Mouse (Mus musculus) layer of hippocampus, adult 18-20 months (tissue): ENCODE data around the gene Duoxa1. TPM values are rescaled to one million over a fixed set of nuclear protein-coding genes. Genes with fewer than 3 reads are reported as not detected.
A peak's percentile ranks its signal among the peaks of the same experiment; 100 is the strongest.
"Not testable (repeated sequence)": the region's sequence is repeated elsewhere in the genome, so short reads cannot be mapped to it uniquely, and the experiment has no call there.

Experiments
- DNase-seq, 2 experiments: peaks; one replicate each; pipeline ENCODE4 v3.0.0; 2022; ENCODE audit warnings: low spot score in 2 of 2
- long read RNA-seq: library from polyadenylated mRNA; stranded (forward); transcript quantifications from one replicate; pipeline ENCODE4 v2.0.0, GENCODE M21; 2021
- total RNA-seq, 2 experiments: library from RNA; stranded (reverse); gene quantifications; 2 replicates each; pipeline ENCODE4 v1.2.3; 2021

Gene Duoxa1
- under 1 TPM in 1 of 2 experiments, not detected in 1; 0.33 TPM for total RNA-seq
- long read RNA-seq = 0 reads

DNA sequence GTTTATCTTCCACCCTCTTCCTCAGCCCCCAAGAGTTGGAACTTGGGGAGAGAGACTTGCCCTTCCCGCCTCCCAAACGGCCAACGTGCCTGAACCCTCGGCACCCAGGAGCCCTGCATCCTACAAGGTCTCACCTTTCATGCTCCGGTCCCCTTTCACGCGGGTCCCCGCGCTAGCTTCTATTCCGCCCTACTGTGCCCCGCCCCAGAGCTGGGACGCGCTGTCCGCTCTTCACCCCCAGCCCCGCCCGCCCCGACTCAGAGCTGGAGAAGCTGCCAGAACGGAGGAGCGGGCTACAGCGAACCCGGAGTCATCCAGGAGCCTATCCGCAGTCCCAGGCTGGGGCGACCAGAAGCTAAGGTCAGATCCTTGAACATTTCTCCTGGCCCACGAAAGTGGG lies at the start of gene Duoxa1:
Gene Duoxa1 (minus strand): TSS at position 195 of the 400 bp plus-strand sequence.
- no peak for DNase-seq

DNA sequence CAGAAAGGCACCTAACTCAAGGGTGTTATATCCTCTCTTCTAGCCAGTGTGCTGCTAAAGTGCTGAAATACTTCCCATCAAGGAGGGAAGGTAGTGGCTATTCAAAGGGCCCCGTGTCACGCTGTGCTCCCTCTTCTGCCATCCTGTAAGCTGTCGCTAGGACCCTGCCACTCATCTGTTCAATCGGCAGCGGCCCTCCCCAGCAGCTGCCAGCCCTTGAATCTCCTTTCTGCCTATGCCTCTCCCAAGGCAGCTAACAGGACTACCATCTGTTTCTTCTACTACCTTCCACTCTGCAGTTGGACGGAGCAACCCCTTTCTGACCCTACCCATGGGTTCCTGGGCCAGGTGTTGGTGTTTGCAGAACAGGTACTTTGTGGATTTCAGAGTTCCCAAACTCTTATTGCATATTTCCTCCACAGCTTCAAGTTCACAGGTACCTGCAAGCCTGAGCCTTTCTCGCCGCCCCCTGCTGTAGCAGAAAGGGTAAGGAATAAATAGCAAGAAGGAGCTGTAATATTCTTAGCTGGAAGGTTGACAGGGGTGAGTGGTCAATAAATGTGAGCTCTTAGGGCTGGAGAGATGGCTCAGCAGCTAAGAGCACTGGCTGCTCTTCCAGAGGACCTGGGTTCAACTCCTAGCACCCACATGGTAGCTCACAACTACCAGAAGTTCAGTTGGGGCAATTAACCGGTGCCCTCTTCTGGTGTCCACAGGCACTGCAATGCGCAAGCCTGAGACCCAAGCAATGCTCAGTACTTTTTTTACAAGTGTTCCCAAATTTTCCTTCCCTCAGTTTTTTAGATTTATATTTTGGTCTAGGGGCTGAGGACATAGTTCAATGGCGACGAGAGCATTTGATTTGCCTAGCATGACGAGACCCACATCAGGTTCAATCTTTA lies 49.3 kb upstream of the Duoxa1 start:
- no peak for DNase-seq

DNA sequence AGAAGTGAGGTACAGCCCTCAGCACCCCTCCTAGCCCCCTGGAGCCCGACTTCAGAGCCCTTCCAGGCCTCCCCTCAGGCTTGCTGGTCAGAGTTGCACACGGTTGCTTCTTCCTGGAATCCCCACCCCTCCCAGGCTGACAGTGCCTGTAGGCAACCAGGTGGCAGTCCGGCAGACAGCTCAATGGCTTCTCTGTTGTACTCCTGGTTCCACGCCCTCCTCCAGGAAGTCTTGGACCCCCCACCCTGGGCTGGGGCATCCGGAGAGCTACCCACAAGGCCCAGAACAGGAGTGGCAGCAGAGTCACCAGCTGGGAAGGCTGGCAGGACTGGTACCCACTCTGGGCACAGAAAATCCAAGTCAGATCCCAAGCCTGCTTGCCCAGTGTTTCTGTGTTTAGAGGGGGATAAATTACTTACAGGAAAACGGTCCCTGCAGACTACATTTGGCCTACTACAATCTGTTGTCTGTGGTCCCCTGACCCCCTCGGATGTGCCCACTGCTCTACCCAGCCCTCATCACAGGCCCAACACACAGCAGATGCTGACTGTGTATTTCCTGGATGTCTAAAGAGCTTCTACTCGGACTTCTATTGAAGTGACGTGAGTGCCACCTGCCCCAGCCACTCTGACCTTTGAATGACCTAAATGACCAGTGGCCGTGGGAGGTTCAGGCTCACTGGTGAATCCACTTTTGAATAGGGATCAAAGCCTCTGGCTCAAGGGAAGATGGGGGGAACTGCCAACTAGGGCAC lies 48.5 kb upstream of the Duoxa1 start:
- no peak for DNase-seq

DNA sequence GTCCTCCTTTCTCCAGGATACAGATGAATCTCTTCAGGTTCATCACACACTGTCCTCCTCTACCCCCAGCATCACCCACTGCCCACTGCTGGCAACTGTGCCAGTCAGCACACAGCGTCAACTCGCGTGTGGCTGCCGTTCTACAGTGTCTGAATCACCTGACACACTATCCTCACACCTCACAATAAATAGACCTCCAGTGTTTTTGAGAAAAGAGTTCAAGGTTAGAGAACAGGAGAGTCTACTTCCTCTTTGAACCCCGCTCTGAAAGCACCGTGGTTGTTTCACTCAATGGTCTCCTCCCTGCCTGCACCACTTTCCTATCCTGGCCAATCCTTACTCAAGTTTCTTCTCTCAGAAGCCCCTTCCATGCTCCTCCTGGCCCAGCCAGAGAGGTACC lies 47.7 kb upstream of the Duoxa1 start:
- no peak for DNase-seq

DNA sequence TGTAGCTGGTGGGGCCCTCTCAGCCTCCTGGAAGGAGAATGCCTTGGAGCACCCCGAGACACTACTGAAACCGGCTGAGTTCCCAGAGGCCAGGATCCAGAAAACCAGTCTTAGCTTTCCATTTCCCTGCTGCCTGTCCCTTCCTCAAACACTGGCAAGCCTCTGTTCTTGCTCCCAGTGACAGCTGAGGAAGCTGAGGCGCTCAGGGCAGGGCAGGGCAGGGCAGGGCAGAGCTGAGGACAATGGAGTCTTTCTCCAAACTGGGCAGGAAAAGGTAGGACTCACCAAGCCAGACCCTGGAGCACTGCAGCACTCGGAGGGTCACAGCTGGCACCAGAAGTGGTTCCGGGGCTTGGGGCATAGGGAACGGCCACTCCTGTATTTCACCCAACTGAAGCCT lies 46.8 kb upstream of the Duoxa1 start:
- DNase-seq = no peak

DNA sequence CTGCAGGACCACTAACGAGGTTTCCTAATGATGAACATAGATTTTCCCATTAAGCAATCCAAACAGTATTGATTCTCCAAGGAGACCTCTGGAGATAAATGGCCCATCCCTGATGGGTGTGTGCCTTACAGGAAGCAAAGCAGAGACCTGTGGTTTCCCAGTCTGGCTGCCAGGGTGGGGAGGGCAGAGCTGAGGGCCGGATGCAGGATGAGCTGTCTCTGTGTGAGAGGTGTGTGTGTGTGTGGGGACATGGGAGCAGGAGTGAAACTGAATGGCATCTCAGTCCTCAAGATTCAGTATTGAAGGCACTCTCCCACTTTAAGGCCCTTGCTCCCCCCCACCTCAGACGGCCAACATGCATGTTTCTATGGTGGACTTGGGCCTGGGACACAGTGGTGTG lies 42.7 kb upstream of the Duoxa1 start:
- no peak for DNase-seq

DNA sequence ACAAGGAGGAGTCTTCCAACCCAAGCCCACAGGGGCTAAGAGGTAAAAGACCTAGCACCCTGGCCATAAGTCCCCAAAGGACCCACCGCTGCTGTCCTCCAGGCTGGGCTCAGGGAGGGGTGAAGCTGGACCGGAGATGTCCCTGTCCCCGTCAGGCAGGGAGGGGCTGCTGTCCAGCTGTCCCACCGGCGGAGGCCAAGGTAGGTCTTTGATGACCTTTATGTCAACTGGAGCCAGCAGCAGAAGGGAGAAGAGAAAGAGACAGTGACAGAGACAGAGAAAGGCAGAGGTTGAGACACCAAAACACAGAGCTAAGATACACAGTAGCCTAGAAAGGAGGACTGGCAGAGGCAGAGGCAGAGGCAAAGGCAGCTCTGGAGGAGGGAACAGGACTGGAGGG lies 41.9 kb upstream of the Duoxa1 start:
- no peak for DNase-seq

DNA sequence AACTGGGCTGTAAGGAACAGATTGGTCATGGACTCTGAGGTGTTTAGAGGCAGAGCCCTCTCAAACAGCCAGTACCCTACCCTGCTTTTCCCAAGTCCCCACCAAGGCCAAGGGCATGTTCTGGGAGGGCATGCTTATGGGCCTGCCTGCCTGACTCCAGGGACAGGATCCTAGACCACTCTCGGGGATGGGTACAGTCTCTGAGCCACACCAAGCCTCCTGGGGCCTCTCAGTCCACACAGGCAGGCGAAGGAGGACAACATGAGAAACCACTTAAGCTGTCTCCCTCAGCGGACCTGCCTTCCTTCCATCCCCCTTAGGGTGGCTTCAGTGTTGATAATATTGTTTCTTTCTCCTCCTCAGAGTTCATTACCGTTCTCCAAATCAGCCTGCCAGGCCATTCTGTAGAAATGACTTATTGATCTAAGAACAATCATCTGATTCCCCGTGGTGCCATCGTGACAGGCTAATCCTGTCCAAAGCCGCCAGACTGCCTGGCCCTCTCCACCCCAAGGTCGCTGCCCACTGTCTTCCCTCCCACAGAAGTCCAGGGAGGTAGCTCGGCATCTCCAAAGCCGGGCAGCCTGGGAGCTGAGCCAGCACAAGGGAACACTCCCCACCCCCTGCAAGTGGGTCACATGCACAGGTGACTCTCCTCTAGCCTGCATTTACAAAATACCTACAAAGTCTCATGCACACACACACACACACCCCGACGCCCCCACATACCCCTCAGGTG lies 40.8 kb upstream of the Duoxa1 start:
- no peak for DNase-seq

DNA sequence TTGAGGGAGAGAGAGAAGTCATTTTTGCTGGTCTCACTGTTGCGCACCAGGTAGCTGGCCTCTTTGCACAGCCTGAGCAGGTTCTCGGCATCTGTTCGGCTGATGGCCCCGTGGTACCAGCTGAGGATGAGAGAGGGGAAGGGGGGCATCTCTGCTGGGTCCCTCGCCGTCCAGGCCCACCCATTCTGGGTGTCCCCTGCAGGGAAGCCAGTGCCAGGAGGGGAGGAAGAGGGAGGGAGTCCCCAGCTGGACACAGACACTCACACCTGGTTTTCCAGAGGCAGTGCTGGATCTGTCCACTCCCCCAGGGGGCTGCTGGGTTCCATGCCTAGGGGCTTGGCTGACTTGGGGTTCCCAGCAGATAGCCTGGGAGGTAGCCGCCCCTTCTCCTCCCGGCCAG lies 40.2 kb upstream of the Duoxa1 start:
- DNase-seq = no peak

DNA sequence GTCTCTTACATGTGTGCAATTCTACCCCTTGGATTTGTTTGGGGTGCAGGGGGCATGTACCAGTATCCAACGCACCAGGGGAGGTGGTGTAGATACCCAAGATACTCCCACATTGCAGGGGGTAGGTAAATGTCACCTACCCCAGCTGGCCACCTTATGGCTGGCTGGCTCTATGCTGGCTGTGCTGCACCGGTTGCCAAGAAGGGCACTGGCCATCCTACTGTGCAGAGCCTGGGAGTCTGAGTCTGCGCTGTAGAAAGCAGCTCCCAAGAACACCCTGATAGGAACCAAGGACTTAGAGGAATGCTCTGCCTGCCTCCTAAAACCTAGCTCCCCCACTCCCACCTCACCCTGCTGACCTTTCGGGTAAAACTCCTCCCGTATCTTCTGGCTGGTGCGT lies 39.5 kb upstream of the Duoxa1 start:
- DNase-seq = no peak

DNA sequence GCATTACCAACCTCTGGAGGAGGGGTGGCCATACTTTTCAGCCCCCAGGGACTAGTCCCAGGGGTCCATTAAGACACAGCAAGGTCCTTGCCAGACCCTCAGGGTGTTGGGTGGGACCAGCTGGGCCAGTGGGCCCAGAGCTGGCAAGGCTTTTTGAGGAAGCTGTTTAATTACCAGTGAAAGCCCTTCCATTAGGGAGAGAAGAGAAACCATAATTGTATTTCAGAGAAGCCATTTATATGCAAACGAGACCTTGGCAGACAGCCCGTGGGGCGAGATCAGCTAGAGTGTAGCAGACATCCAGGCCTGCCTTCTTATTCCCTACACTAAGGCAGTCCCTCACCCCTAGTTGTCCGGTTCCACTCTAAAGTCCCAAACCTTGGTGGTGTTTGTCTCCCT lies 38.4 kb upstream of the Duoxa1 start:
- DNase-seq = peak in 1 of 2 experiments; percentile 64

DNA sequence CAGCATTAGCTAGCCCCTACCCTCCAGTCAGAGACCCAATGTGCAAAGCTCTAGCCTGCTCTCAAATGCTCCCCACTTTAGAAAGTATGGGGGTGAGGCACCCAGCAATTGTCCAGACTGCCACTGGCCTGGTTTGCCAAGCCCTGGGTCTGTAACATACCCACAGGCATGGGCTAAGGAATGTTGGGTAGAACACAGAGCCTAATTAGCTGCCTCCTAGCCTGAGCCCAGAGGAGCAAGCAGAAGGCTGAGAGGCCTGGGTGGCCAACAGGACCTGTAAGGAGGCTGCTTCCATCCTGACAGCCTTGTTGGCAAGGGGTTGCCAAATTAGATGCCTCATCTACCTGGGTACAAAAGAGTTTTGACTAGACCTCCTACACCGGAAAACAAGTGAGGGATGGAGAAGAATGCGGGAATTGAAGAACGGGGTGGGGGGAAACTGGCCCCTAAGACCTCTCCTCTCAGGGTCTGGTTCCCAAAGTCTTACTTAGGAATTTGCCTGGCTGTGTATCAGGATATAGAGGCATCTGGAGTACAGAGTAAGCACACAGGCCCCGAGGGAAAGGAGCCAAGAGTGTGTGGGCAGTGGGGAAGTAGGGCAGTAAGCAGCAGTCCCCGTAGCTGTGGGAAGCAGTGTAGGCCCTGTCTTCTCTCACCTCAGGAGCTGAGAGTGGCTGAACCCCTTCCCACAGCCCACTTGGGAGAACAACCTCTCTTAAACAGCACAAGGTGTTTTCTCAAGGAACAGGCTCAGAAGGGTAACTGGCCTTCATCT lies 37.8 kb upstream of the Duoxa1 start:
- peak in 1 of 2 experiments; percentile 65 for DNase-seq

DNA sequence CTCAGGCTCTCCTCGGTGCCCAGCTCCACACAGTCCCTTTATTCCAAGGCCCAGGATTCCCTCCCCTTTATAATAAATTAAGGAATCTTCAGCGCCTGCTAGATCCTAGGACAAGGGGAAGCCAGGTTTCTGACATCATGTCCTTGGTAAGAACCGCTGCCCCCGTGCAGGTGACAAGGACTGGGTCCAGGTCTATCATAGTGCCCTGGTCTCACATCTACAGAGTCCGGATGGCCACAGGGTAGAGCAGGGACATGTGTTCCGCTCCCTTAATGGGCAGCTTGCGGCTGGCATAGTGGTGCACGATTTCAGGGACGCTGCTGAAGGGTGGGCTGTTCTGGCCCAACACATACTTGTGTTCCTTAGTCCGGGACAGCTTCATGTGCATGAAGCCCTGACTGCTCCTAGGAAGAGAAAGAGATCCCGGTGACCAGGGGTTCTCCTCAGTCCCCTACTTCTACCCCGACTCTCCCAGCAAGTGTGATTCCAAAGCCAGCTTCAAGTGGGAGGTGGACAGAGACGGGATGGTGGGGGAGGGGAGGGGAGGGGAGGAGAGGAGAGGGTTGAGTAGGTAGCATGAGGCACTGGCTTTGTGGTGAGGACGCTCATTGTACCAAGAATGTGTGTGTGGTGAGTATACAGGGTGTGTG lies 35.7 kb upstream of the Duoxa1 start:
- no peak for DNase-seq

DNA sequence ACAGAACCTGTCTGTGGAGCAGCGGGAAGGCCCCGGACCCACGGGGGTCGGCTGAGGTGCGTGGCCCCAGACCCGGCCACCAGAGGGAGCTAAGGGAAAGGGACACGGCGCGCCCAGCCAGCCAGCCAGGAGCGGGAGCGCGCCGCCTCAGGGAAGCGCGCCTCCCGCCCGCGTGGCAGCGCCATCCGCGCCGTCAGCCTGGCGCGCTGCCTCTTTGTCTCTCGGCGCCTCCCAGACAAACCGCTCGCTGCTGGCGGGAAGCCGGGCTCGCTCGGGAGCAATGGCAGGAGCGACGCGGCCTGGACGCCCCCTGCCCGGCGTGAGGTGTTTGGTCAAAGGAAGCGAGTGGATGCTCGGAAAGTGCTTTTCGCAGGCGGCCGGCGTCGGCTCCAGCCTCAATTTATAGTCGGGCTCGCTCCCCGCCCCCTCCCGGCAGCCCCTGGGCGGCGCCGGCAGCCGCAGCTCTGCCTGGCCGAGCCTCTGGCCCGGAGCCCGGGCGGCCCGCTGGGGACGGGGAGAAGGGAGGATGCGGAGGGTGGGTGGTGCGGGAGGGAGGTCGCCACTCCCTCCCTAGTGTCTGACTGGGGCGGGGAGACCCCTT lies 35.1 kb upstream of the Duoxa1 start:
- DNase-seq = peak; percentile 83 to 93

DNA sequence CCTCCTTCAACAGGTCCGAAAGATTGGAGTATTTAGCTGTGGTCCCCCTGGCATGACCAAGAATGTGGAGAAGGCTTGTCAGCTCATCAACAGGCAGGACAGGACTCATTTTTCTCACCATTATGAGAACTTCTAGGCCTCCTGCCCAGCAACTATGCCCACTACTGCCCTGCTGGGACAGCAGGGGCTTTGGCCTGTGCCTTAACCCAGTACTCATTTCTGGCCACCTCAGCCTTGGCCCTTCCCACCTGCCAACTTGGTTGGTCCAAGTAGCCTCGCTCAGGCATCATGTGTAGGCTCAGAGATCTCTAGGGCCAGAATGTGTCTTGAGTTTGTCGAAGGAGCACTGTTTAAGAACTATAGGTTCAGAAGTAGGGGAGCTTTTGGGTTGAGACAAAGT lies 33.7 kb upstream of the Duoxa1 start:
- no peak for DNase-seq

DNA sequence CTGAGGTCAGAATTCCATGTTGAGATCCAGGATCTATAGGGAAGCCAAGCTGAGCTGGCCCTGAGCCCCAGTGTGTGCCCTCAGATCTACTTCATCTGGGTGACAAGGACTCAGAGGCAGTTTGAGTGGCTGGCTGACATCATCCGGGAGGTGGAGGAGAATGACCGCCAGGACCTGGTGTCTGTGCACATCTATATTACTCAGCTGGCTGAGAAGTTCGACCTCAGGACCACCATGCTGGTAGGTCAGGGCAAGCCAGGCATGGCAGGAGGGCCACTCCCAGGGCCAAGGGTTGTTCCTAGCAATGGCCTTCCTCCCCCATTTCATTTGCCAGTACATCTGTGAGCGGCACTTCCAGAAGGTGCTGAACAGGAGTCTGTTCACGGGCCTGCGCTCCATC lies 32.6 kb upstream of the Duoxa1 start:
- DNase-seq = not testable (repeated sequence)

DNA sequence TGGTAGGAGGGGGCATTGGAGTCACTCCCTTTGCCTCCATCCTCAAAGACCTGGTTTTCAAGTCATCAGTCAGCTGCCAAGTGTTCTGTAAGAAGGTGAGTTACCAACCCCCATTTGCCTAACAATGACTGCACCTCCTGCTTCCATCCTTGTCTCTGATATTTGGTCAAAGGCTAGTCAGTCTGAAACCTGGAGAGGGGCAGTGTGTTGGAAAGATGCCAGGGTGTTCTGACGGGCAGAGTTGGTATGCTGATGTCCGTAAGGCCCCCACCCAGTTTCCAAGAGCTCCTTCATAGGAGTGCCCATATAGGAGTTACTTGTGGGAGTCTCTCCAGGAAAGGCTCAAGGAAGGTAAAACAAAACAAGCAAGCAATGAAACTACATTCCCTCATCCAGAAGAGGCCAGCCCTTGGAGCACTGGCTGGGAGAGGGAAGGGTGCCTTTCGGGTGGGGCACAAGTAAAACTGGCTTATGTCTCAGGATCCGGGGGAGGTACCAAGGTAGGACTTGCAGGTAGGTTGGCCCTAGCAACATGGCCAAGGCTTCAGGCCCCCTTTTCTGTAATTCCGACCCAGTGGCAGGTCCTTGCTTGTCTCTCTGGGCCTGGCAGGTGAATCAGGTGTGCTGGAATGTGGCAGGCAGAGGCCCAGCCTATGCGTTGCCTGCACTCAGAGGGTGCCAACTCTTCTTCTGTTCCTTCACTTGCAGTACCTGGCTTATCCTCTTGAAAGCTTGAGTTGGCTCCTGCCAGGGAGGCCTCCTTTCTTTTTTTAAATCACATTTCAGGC lies 31.8 kb upstream of the Duoxa1 start:
- no peak for DNase-seq

DNA sequence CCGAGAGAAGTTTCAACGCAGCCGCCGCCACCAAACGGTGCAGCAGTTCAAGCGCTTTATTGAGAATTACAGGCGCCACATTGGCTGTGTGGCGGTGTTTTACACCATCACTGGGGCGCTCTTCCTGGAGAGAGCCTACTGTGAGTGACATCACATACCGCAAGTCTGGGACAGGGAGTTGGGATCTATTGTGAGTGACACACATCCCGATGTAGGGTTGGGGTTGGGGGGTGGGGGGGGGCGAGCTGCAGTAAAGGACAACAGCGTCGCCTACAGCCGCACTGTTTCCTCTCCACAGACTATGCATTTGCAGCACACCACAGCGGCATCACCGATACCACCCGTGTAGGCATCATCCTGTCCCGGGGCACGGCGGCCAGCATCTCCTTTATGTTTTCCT lies 23.8 kb upstream of the Duoxa1 start:
- DNase-seq = no peak

DNA sequence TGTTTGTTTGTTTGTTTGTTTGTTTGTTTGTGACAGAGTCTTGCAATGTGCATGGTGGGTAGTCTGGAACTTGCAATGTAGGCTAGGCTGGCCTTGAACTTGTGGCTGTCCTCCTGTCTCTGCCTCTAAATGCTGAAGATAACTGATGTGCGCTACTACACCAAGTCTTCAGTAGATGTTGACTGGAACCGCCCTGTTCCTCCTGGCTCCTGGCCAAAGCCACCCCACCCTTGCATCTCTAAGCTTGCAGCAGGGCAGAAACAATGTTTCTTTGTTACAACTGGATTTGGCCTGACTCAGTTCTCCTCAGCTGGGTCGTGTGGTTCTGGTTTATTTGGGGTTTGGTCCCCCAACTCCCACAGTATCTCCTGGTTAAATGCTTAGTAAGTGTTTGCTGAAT lies 20.6 kb upstream of the Duoxa1 start:
- no peak for DNase-seq
